Mouse (Mus musculus) ES-E14 (cell line): ENCODE measurements at regions not wholly inside any gene's neighbourhood (a gene's known extent, or its start where the extent isn't known, plus 50 kb on each side); places are given as distances from the start of the nearest gene placed in this dataset.

Source experiments
- DNase-seq: peaks from one replicate; pipeline ENCODE4 v3.0.0-alpha.2; 2013; ENCODE audit warnings: low read depth, low spot score
- H3K27ac ChIP-seq: 2 replicates; pipeline ENCODE4 v1.5.1; 2012; ENCODE audit warnings: low read depth, mild to moderate bottlenecking, low read length, moderate library complexity, mixed read lengths; ENCODE audit not compliant: poor library complexity, insufficient read depth, severe bottlenecking
- H3K36me3 ChIP-seq: 2 replicates; pipeline ENCODE4 v1.6.1; 2012; ENCODE audit warnings: mild to moderate bottlenecking, low read length, moderate library complexity, mixed read lengths; ENCODE audit not compliant: control insufficient read depth, poor library complexity, insufficient read depth, severe bottlenecking
- H3K4me1 ChIP-seq, 2 experiments: fragments of 150-350 bp in 1 of 2; sonication (generic) in 1 of 2; 2 replicates each; pipeline ENCODE4 v1.6.1; 2012; ENCODE audit warnings: low read length in 2 of 2, mild to moderate bottlenecking in 1 of 2, mixed read lengths in 1 of 2; ENCODE audit not compliant: control insufficient read depth in 2 of 2, insufficient read depth in 2 of 2, poor library complexity in 1 of 2
- H3K4me3 ChIP-seq, 2 experiments: fragments of 150-350 bp in 1 of 2; sonication (generic) in 1 of 2; 2 replicates each; pipeline ENCODE4 v1.5.1; 2012; ENCODE audit warnings: low read length in 2 of 2, low read depth in 1 of 2, mild to moderate bottlenecking in 1 of 2, mixed read lengths in 1 of 2; ENCODE audit not compliant: insufficient read depth in 1 of 2, poor library complexity in 1 of 2, severe bottlenecking in 1 of 2
- H3K9ac ChIP-seq: 2 replicates; pipeline ENCODE4 v1.6.1; 2012; ENCODE audit warnings: low read depth, mild to moderate bottlenecking, low read length, mixed read lengths; ENCODE audit not compliant: poor library complexity, insufficient read depth, severe bottlenecking
- H3K9me3 ChIP-seq: fragments of 150-350 bp; sonication (generic); 2 replicates; pipeline ENCODE4 v1.6.1; 2012; ENCODE audit warnings: low read depth, mild to moderate bottlenecking, low read length; ENCODE audit not compliant: control insufficient read depth, insufficient read depth
- CHD2 ChIP-seq: IDR thresholded peaks from 2 replicates; pipeline ENCODE4 v1.6.1; 2014; ENCODE audit warnings: mild to moderate bottlenecking, low read depth, low read length, inconsistent platforms
- HCFC1 ChIP-seq: IDR thresholded peaks from 2 replicates; pipeline ENCODE4 v1.6.1; 2012; ENCODE audit warnings: low read length, inconsistent platforms, borderline replicate concordance; ENCODE audit not compliant: insufficient read depth
- MAFK ChIP-seq: IDR thresholded peaks from 2 replicates; pipeline ENCODE4 v1.6.1; 2014; ENCODE audit warnings: mild to moderate bottlenecking, low read depth, low read length, inconsistent platforms; ENCODE audit not compliant: insufficient read depth
- ZC3H11A ChIP-seq: IDR thresholded peaks from 2 replicates; pipeline ENCODE4 v1.6.1; 2012; ENCODE audit warnings: low read depth, mild to moderate bottlenecking, inconsistent platforms, low read length, borderline replicate concordance
- ZNF384 ChIP-seq: IDR thresholded peaks from 2 replicates; pipeline ENCODE4 v1.6.1; 2012; ENCODE audit warnings: low read depth, low read length, inconsistent platforms
- in situ Hi-C, 2 experiments: fragments of 600-800 bp; cut with MboI; formaldehyde crosslinking; loops; one replicate each; pipeline ENCODE4 v1.15.1; 2025; ENCODE audit warnings: low sequenced_read_pairs in 2 of 2, inconsistent platforms in 1 of 2; ENCODE audit not compliant: unreplicated experiment in 2 of 2

GRCm38 (mm10) chr15:72208973-72209372, 1625.4 kb upstream of the Gm6569 start:
- no peaks in the 10 kb centered on the region for H3K36me3 ChIP-seq
- no peak overlapping the region for H3K9ac ChIP-seq
- DNase-seq, result no peak
- no peaks in the 10 kb centered on the region for H3K9me3 ChIP-seq
- H3K4me1 ChIP-seq, result no peaks in the 10 kb centered on the region
- no peak for TF ChIP-seq ZC3H11A
- TF ChIP-seq MAFK, result no peak
- TF ChIP-seq CHD2, result no peak
- TF ChIP-seq HCFC1, result no peak
- no peak for TF ChIP-seq ZNF384
- no peak overlapping the region for H3K27ac ChIP-seq
- in situ Hi-C loops, result loop anchor here in 1 of 2 experiments (25.0 kb wide), 1 partner anchor 828 kb away; no protein-coding TSS in a partner anchor
- no peak overlapping the region for H3K4me3 ChIP-seq

- Histone ChIP-seq H3K27ac (no peak overlapping the region), H3K9me3 (no peaks in the 10 kb centered on the region), H3K4me1 (no peaks in the 10 kb centered on the region), H3K4me3 (no peak overlapping the region), H3K9ac (no peak overlapping the region), H3K36me3 (no peaks in the 10 kb centered on the region)
- no peak for TF ChIP-seq CHD2
- no peak for TF ChIP-seq HCFC1
- no peak for TF ChIP-seq ZC3H11A
- TF ChIP-seq ZNF384, result no peak
- no peak for TF ChIP-seq MAFK
- DNase-seq, result no peak
- in situ Hi-C loops, result loop anchor here in 1 of 2 experiments (25.0 kb wide), 1 partner anchor 820 kb away; no protein-coding TSS in a partner anchor
These were observed 1616.6 kb upstream of the Gm6569 start for GRCm38 (mm10) chr15:72217731-72218130.

GRCm38 (mm10) chr15:72219985-72220384, 1614.4 kb upstream of the Gm6569 start:
- no peak overlapping the region for H3K27ac ChIP-seq
- no peaks in the 10 kb centered on the region for H3K36me3 ChIP-seq
- H3K4me1 ChIP-seq, result no peaks in the 10 kb centered on the region
- H3K9me3 ChIP-seq, result no peaks in the 10 kb centered on the region
- no peak overlapping the region for H3K4me3 ChIP-seq
- H3K9ac ChIP-seq, result no peak overlapping the region
- no peak for DNase-seq
- in situ Hi-C loops, result loop anchor here in 1 of 2 experiments (25.0 kb wide), 1 partner anchor 817 kb away; no protein-coding TSS in a partner anchor
- no peak for TF ChIP-seq CHD2

DNA sequence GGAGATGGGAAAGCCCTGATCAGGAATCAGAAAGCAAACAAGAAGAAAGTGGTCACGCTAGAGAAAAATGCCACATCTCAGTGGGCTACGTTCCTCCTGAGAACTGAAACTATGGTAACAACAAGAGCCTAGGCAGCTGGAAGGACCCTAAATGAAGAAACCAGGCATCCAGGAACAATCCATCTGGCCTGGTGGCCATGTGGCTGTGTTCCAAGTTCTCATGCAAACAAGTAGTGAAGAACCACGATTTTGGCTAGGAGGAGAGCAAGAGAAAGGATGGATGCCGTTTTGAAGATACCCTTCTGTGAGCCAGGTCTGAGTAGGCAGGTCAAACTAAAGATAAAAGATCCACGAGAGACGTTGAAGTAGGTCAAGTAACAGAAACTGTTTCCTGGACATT, 1613.6 kb upstream of the Gm6569 start:
- Histone ChIP-seq H3K36me3 (no peaks in the 10 kb centered on the region), H3K27ac (no peak overlapping the region), H3K4me3 (no peak overlapping the region), H3K4me1 (no peaks in the 10 kb centered on the region), H3K9ac (no peak overlapping the region), H3K9me3 (no peaks in the 10 kb centered on the region)
- in situ Hi-C loops, result loop anchor here in 1 of 2 experiments (25.0 kb wide), 1 partner anchor 817 kb away; no protein-coding TSS in a partner anchor
- DNase-seq, result no peak
- no peak for TF ChIP-seq MAFK
- no peak for TF ChIP-seq ZC3H11A
- no peak for TF ChIP-seq HCFC1
- no peak for TF ChIP-seq CHD2
- TF ChIP-seq ZNF384, result no peak

DNA sequence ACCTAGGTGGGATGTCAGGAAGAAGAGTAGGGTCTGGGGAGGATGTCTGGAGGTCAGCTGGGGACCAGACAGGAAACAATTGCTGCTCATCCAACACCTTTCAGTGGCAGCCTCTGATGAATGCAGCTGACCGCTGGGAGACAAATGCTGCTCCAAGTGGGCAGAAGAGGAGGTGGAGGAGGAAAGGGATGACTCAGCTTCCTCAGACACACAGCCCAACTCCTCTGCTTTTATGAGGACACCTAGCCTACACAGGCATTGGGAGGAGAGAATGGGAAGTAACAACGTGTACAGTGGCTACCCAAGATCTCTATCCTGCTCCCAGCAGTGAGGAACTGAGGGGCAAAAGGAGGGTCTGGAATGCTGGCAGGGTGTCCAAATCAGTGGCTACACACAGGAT, 1602.0 kb upstream of the Gm6569 start:
- Histone ChIP-seq H3K4me1 (no peaks in the 10 kb centered on the region), H3K4me3 (no peak overlapping the region), H3K9me3 (no peaks in the 10 kb centered on the region), H3K9ac (no peak overlapping the region), H3K27ac (no peak overlapping the region), H3K36me3 (no peaks in the 10 kb centered on the region)
- DNase-seq, result no peak
- no peak for TF ChIP-seq CHD2
- in situ Hi-C loops, result no loop called here
